Mouse (Mus musculus) granulocyte monocyte progenitor cell, adult 5-6 weeks (primary cell): Measurements from ENCODE around the gene Fbxo9. TPM values are rescaled to one million over a fixed set of nuclear protein-coding genes. Genes with fewer than 3 reads are reported as not detected.

Experiments
- ATAC-seq: replicated peaks from 2 replicates; pipeline ENCODE4 v1.8.0; 2016; ENCODE audit warnings: mild to moderate bottlenecking, moderate TSS enrichment, inconsistent platforms; ENCODE audit not compliant: poor library complexity, severe bottlenecking
- total RNA-seq, 2 experiments: library from RNA; stranded (forward) in 1 of 2; stranded (reverse) in 1 of 2; fragments of 200-712, 200-1000 nt in 1 of 2; fragments of >200 nt in 1 of 2; fragmentation: Nextera tagmentation in 1 of 2; gene quantifications; 2 replicates each; pipeline ENCODE4 v1.2.3; 2014 to 2017

Gene Fbxo9
- total RNA-seq (2014; fragmentation: Nextera tagmentation), result 50.6 and 67.0 TPM in 2 replicates
- total RNA-seq (2017), result 42.1 and 54.5 TPM in 2 replicates

DNA sequence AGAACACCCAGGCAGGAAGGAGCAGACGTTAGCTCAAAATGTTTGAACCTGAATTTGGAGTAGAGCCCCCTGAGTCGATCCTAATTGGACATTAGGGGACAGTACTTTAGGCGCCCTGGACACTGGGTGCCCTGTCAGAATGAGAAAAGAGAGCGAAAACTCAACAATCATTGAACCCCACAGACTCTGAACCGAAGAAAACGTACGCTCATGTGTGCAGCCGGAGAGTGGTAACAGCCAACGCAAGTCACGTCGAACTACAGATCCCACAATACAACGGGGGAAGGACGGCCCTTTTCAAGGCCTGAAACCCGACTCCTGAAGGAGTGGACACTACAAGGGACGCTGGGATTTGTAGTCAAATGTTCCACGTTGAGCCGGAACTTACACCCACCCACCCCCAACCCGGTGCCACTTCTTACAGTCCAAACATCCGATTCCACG is at the start of gene Fbxo9, which contains the start of gene Ick:
Fbxo9 (minus strand) TSS at position 270 of the 444 bp plus-strand sequence.
Ick (plus strand) TSS at position 397 of the 444 bp plus-strand sequence.
- ATAC-seq, result peak; percentile 69

DNA sequence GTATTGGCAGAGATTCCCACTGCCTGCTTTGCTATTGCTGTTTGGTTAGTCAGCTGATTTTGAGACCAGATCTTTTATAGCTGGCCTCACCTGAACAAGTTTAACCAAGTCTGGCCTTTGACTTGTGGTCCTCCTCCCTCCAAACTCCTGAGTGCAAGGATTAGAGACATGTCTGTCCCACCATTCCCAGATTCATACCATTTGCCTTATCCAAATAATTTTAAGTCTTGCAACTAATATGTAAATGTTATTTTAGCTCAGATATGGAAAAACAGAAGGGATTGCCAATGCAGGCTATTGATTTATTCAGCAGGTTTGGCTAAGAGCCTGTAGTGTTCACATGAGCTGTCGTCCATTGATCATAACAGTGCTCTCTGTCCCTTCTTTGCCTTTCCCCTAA is 48.4 kb upstream of the Fbxo9 start:
- ATAC-seq, result no peak

DNA sequence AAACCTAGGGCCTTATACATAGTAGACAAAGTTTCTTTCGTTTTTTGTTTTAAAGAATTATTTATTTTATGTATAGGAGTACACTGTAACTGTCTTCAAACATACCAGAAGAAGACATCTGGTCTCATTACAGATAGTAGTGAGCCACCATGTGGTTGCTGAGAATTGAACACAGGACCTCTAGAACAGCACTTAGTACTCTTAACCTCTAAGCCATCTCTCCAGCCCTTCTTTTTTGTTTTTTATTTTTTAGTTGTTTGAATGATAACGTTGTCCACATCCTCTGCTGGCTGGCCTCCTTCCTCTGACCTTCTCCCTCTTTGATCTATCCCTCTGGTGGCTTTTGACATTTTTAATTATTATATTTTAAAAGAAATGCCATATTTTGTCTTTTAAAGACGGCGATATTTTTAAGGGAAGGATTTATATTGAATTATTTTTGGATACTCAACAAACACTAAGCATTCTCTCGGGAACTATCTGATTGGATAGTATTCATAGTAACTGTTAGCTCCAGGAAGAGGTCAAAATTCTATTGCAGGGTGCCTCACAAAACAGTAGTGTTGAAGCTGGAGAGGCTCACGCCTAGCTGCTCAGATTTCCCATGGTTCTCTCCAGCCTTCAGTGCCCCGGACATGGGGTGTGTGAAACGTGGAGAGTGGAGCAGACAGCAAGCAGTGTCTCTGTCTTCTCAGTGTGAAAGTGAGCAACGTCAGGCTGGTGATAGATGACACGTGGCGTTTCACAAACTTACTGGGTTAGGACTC is 45.5 kb upstream of the Fbxo9 start:
- ATAC-seq, result no peak

DNA sequence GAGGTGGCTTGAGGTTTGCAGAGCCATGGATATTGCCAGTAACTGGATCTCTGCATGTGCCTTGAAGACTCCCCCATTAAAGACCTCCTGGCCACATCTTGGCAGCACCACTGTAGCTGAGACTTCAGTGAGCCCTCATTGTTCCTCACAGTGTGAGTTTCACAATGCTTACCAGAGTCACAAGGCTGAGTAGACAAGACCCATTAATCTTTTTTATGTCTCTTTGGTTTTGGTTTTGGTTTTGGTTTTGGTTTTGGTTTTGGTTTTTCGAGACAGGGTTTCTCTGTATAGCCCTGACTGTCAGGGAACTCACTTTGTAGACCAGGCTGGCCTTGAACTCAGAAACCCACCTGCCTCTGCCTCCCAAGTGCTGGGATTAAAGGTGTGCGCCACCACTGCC is 40.9 kb upstream of the Fbxo9 start:
- ATAC-seq, result peak; percentile 66

DNA sequence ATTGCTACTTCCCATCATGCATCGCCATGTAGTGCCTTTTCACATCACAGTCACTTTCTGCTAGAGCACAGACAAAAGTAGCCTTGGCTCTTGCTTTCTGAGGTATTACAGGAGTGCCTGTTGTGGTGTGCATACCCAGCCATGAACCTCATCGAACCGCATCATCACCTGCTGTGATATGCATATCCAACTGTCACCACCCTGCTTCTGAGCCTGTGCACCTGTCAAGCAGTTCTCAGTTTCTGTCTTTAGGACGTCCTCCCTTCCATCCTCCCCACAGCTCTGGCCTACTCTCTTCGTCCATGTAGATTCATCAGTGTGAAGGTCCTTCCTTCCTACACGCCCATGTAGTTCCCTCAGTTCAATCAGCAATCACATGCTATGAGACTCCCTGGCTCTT is 39.3 kb upstream of the Fbxo9 start:
- ATAC-seq, result no peak

DNA sequence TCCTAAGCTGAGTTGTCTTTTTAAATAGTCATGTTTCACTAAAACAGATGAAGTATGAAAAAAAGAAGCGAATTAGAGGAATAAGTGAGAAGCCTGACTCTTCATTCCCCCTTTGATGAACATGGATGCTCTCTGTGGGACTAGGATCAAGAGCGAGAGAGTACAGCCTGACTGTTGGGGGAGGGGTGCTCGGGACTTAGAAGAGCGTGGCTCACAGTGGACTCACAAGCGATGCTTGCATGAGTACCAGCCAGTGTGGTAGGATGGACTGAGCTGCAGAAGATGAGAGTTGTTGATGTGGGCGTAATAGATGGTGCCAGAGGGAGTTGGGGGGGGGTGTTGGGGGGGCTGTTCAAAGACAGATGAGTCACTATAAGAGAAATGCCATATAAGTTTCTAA is 37.8 kb upstream of the Fbxo9 start:
- ATAC-seq, result no peak

DNA sequence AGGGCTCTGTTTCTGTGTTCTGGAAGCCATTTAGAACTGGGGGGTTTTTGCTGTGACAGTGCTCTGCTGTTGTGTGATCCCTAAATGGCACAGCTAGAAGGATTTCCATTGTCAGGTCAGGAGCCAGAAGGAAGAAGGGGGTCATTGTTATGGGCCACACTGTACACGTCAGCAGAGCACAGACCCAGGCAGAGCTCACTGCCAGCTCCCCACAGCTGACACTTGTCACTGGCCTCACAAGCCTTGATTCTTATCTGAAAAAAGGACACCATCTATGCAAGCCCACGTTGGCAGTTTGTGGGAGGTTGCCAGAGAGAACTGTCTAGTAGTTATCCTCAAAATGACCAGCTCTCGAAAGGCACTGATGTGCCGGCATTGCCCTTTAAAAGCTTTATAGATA is 37.2 kb upstream of the Fbxo9 start:
- ATAC-seq, result no peak

DNA sequence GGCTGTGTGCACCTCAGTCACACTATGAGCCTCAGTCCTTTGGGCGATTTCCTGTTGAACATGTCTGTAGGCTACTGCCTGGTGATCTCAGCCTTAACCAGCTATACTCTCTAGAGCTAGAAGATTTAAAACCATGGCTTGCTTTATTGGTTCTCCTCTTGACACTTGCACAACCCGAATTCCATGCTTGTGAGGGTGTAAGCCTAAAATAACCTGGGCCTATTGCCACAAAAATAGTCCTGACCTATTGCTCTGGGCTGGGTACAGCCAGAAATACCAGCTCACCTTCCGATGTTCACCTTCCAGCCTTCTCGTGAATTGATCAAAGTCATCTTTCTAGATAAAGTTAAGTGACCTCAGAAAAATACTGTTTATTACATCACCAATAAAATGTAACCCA is 30.6 kb upstream of the Fbxo9 start:
- no peak for ATAC-seq

DNA sequence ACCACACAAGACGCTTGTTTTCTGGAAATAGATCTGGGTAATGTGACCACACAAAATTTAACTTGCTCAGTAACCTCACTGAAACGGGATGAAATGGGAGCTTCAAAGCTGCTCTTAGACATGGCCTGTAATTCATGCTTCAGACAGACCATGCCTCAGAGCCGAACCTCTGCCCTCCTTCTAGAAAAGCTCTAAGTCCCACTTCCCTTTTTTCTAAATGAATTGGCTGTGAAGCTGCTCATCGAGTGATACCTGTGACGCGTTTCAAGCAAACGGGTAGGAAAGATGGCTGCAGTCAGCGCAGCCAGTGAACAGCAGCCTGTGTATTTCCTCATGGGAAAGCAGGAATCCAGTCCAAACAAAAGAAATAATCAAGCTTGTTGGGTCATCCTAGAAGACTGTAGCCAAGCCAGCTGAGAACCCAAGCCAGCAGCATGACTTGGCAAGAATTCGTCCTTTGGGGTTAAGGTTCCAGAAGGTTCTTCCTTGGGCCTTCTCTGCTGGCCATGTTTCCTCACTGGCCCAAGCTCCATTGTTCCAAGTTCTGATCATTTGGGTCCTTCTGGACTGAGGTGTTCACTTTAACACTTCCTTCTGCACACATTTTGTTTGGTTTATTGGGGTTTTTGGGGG is 29.3 kb upstream of the Fbxo9 start:
- peak; percentile 42 for ATAC-seq

DNA sequence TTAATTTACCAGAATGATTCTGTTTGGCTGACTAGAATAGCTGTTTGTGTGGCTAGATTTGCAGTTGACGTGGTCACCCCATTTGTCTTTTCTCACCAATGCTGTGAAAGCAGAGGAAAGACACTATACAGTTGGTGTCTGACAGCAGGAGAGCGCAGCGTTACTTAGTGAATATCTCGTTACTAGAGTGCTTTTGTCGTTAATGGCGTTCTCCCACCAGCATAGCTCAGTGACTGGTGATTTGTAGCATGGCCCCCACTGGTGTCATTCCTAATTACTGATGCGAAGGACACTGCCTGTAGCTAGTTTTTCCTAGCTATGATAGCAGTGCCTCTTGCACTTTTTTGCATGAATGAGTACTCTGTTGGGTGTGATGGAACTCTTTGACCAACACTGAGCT is 26.8 kb upstream of the Fbxo9 start:
- ATAC-seq, result no peak

DNA sequence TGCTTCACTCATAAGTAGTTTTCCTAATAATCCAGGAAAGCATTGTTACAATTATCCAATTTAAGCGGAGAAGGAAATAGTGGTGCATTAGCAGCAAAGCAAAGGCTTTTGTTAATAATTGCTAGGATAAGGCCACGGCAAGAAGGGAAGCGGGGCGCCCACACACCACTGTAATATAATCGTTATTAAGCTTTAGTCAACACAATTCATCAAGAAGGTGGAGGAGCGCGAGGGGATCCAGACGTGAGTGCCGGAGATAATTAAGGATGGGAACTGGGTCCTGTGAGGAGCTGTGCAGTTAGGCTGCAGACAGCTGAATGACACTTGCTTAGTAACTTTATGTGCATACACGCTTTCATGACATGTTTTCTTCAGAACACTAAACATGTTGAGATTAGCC is 17.8 kb upstream of the Fbxo9 start:
- no peak for ATAC-seq

DNA sequence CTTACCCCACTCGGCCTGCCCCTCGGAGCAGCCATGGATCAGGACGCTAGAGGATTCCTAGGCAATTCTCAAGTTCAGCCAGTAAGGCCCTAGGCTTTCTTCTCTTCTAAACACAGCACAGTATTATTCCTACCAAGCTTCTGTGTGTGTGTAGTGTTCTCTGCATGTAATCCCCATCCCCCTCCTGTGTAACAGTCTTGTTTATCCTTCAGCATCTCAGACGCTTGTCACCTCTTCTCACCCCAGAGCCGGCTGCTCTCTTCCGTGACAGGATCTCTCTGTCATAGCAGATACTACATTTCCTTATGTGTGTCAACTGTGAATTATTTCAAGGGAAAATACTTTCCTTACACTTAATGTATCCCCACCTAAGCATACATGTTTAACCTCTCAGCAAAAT is 17.1 kb upstream of the Fbxo9 start:
- no peak for ATAC-seq

DNA sequence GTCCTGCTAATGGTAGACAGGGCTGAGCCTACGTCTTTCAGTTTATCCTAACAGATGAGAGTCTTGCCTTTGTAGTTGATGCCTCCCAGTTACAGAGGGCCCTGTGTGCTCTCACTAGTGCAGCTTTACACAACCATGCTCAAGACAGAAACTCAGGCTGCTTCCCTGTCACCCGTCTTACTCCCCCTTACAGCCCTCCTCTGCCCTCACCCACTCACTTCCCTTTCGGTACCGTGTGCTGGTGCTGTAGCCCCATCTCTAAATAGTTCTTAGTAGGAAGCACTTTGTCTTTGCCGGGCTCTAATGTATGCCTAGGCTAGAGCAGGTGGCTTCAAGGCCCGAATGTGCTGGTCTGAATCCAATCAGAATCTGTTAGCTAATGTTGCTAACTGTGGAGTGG is 15.4 kb upstream of the Fbxo9 start:
- ATAC-seq, result no peak; the same call in 1 of the 2 replicates

DNA sequence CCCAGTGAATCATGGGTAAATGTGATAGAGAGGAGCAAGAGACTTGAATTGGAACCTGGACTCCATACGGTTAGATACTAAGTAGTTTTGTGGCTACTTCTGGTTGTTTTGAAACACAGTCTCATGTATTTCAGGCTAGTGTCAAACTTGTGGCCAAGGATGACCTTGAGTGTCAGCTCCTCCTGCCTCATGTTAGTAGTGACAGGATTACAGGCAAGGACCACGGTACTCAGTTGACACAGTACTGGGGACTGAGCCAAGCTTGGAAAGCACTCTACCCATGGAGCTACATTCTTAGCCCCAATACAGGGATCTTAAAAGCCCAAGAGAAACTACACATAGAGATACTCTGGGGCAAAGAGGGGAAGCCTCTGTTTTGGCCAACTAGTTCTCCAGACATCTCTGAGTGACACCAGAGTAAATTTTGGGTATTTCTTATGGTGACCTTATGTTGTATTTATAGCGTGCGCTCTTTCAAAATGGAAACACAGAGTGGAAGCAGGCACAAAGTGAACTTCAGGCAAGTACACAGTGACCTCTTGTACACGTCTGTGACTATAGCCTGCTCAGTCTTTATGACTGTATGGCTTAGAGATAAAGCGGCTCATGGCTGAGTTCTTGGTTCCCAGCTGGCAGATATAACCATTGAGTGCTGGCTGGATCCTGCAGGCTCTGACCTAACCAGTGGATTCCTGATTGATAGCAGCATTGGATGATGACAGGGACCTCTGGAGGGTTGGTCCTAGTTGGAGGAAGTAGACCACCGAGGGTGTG is 14.3 kb upstream of the Fbxo9 start:
- no peak for ATAC-seq

DNA sequence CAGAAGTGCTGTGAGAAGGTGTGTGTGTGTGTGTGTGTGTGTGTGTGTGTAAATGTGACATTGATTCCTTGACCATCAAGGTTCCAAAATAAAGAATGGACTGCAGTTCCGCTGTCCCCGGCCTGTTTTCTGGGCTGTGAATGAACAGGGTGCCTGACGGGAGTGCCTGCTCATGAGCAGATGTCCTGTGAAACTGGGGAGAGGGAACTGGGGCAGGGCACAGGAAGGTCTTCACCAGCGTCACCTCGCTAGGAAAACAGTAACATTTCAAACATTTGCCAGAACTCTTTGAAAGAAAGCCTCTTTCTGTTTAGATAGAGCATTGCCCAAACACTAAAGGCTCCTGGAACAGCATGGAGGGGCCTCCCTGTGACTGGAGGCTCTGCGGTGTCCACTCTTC is 13.1 kb upstream of the Fbxo9 start:
- no peak for ATAC-seq

DNA sequence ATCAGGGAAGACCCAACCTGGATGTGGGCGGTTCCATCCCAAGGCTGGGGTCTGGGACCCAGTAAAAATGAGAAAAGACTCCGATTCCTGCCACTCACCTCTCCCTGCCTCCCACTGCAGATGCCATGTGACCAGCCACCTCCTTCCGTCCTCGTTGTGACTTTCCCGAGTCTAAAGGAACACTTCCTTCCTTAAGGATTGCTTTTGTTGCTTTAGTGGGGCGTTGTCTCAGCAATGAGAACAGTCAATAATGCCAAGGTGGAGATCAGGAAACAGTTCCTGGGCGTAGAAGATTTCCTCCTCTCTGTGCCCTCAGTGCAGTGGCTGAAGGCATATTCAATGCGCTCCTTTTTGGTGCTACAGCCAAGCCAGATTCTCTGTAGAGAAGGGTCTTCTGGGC is 12.5 kb upstream of the Fbxo9 start:
- ATAC-seq, result no peak

DNA sequence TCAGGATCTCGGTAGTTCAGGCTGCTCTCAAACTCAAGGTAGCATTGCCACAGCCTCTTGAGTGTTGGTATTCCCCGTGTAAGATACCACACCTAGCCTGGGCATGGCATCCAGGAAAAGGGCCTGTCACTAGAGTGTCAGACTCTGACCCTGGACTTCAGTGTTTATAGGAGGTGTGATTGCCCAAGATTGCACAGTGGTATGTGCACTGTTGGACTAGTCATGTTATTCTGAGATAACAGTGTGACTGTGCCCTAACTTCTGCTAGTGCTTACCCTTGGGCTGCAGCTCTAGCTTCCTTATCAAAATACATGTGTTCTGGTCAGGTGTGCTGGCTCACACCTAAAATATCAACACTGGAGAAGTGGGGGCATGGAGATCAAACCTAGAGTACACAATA is 8.8 kb upstream of the Fbxo9 start:
- ATAC-seq, result no peak

DNA sequence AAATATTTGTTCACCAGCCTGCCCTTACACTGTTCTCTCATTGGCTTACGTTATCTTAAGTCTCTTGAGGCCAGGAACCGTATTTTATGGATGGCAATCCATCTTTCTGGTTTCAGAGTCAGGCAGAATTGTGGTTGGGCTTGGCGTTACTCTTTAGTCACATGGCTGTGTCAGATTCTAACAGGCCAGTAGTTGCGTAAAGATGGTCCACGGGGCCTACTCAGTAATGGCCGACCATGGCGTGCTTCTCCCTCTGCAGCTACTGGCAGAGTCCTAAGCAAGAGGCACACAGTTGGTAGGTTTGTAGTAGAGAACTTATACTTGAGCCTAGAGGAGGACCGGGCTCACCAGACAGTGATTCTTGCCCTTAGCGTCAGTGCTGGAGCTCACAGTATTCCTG is 6.9 kb upstream of the Fbxo9 start:
- no peak for ATAC-seq

DNA sequence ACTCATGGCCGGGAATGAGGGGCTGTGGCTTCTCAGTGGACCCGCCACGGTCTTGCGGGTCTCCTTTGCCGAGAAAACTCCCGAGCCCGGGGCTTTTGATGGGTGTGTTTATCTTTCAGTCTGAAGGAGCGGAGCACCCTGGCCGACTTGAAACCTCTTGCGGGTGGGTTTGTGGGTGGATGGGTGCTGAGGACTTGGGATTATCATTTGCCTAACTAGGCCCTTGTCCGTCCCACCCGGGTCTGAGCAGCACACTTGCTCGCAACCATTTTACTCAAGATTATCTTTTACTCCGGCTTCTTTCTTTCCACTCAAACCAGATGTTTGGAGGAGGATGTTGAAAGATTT is 4.6 kb upstream of the Fbxo9 start:
- no peak for ATAC-seq

DNA sequence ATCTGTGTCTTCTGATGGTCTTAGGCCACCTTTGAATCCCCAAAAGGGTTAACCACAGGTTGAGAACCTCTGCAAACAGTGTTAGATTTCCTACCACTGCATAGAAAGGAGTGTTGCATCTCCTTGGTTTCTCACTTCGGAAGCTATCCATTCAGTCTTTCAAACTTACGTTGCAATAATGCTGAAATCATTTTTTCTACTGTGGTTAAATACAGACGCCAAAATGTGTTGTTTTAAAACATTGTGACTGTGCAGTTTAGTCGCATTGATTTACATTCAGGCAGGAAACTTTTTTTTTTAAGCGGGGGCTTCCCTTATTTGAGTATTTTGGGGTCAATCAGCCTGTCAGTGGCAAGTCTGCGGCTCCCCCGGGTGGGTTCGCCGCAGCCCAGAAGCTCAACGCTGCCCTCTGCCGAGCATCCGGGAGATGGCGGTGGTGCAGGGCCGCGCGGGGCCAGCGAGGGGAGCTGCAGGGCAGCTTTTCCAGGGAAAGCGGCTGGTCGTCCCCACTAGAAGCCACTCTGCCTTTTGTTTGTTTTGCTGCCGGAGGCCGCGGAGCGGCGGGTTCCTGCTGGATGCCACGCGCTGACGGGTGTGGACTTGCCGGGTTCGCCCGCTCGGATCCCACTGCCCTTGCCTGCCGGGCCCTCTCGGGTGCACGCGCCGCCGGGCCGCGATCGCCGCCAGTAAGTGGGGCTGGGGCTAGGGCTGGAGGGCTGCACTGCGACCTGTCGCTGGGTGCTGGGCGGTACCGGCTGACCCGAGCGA is 4.1 kb upstream of the Fbxo9 start:
- ATAC-seq, result peak; percentile 76

DNA sequence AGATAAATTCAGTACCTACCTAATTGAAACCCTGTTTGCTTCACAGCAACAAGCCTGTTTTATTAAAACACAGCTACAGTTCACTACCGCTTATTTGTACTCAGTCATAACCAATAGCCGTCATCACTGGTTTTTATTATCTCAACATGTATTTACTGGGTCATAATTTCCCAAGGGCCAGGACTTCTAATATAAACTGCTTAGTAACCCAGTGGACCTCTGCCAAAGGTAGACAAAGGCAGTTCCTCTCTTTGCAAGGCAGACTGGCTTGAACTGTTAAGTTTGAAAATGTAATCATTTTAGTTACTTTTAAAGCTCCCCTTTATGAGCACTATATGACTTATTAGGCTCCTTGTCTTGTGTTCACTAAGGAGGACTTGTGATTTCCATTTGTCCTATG is 2.6 kb upstream of the Fbxo9 start:
- no peak for ATAC-seq
